Mouse (Mus musculus) limb, embryonic 10.5 days (tissue): ENCODE data around the gene Kpna6. TPM values are rescaled to one million over a fixed set of nuclear protein-coding genes. Genes with fewer than 3 reads are reported as not detected.

Source experiments
- DNase-seq: peaks from one replicate; pipeline ENCODE4 v3.0.0-alpha.2; 2017; ENCODE audit warnings: low spot score
- H3K27ac ChIP-seq: fragments of 300-500 bp; sonication (generic); 2 replicates; pipeline ENCODE4 v1.5.1; 2016; ENCODE audit warnings: mild to moderate bottlenecking
- H3K27me3 ChIP-seq: fragments of 300-500 bp; sonication (generic); 2 replicates; pipeline ENCODE4 v1.6.1; 2016; ENCODE audit warnings: low read depth, mild to moderate bottlenecking; ENCODE audit not compliant: poor library complexity, severe bottlenecking
- H3K36me3 ChIP-seq: fragments of 300-500 bp; sonication (generic); 2 replicates; pipeline ENCODE4 v1.6.1; 2016; ENCODE audit warnings: mild to moderate bottlenecking, moderate library complexity
- H3K4me1 ChIP-seq: fragments of 300-500 bp; sonication (generic); 2 replicates; pipeline ENCODE4 v1.6.1; 2016
- H3K4me3 ChIP-seq: fragments of 300-500 bp; sonication (generic); 2 replicates; pipeline ENCODE4 v1.5.1; 2016; ENCODE audit warnings: mild to moderate bottlenecking, moderate library complexity
- H3K9me3 ChIP-seq: fragments of 300-500 bp; sonication (generic); replicated peaks from 2 replicates; pipeline ENCODE4 v1.6.1; 2016; ENCODE audit warnings: mild to moderate bottlenecking
- WGBS: fragments of 180-500 bp; shearing (Covaris S2); methylation state at CpG from one replicate; pipeline ENCODE4 v1.1.7; 2016; 5-methylcytosine and 5-hydroxymethylcytosine counted together
- microRNA-seq: library from miRNA; unstranded; fragments of <30 nt; microRNA quantifications from one replicate; pipeline ENCODE4, GENCODE M21; 2017
- polyA plus RNA-seq: library from polyadenylated mRNA; unstranded; fragments of >200 nt; fragmentation: Nextera tagmentation; extraction: Ambion mirVana; gene quantifications from 2 replicates; pipeline ENCODE4 v1.2.1, GENCODE M21; 2016

Gene Kpna6
- polyA plus RNA-seq, 1 experiment from 2014 or later = 14.8 TPM

DNA sequence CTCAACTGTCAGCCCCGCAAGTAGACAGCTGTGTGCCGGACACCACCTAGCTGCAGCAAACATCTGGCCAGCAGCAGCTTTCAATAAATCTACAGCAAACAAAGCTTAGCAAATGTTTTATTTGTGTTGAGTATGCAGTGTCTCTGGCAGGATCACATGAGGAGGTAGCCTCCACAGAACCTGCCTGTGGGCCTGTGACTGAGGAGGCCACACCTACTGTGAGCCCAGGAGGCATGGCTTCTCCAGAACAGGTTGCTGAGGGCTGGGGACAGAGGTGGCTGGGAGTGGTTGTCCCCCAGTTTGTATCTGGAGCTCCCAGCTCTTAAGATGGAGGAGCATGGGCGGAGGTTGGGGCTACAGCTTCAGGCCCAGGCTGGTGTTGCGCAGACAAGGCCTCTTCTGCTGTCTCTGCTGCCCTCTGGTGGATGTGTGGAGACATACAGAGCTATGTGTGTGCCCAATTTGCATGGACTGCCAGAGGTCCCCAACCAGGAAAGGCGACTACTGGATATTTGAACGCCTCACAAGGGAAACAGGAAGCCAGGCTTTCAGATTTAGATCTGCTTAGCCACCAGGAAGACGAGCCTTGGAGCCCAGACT, 64.0 kb downstream of the Kpna6 start:
- Histone ChIP-seq H3K4me3 (no peak overlapping the region), H3K27me3 (no peaks in the 10 kb centered on the region), H3K9me3 (no peaks in the 10 kb centered on the region), H3K4me1 (peaks cover 7% of the 10 kb centered on the region), H3K36me3 (peaks cover 67% of the 10 kb centered on the region), H3K27ac (0 out of 2 replicates have a peak overlapping the region, but pooled peaks have one; percentile 50)
- peak; percentile 87 for DNase-seq
- WGBS = 41% methylated on average over 7 of the region's 7 CpGs

DNA sequence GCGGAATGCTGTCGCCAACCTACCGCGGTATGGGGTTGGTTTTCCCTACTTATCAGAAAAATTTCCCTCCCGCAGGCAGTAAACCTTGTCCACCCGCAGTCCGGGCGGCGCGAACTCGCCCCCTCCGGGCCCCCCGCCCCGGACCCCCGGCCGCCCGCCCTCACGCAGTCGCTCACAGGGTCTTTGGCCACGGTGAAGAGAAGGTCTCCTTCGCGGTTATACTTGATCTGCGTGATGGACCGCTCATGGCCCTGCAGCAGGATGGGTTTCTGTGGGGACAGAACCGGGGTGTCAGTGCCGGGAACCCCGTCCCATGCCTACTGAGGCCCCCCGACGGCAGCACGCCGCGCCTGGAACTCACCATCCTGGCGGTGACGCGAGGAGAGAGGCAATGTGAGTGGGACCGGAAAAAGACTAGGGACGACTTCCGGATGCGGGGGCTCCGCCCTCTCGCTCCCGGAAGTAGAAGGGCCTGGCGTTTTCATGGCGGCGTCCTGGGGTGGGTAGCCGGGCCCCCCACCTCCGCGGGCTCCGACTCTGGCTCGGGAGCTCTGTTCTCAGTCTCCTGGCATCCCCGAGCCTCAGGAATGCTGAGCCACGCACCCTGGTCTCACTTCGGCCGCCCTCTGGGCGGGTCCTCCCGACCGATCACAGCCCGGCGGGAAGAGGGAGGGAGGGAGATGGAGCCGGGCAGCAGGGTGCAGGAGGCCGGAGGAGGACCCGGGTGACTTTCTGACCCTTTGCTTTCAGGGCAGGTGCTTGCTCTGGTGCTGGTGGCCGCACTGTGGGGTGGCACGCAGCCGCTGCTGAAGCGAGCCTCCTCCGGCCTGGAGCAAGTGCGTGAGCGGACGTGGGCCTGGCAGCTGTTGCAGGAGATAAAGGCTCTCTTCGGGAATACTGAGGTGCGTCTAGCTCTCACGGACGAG, 72.1 kb downstream of the Kpna6 start, which contains the start of the genes Eif3i and Tmem234:
TSS of gene Eif3i (minus strand) at position 416 of the 926 bp plus-strand sequence.
TSS of gene Tmem234 (plus strand) at position 436 of the 926 bp plus-strand sequence.
- peaks cover 28% of the 10 kb centered on the region for H3K4me1 ChIP-seq
- no peaks in the 10 kb centered on the region for H3K9me3 ChIP-seq
- WGBS = under 1% methylated on average over 74 of the region's 74 CpGs
- H3K4me3 ChIP-seq = peak within 1 kb of the TSS; percentile 100
- peak; percentile 91 for DNase-seq
- H3K27me3 ChIP-seq = no peaks in the 10 kb centered on the region
- H3K27ac ChIP-seq = peak within 1 kb of the TSS; percentile 93
- H3K36me3 ChIP-seq = peaks cover 77% of the 10 kb centered on the region

Small RNAs within 50 kb of the gene (microRNA-seq; reads per million reads assigned to microRNA genes)
- gene Mir7016 = not detected

Other genes starting within 250 kb of the Kpna6 start
- gene Zbtb8b, start 231.9 kb downstream of the Kpna6 start, polyA plus RNA-seq = 0.59 and 1.1 TPM in 2 replicates
- gene Bsdc1, start 211.2 kb downstream of the Kpna6 start, polyA plus RNA-seq = 19.9 and 20.5 TPM in 2 replicates
- gene Tssk3, start 181.7 kb downstream of the Kpna6 start, polyA plus RNA-seq = 0.11 TPM in 1 of 2 replicates, not detected in the other
- not detected in 2 replicates for gene Fam229a, start 181.6 kb downstream of the Kpna6 start, polyA plus RNA-seq
- gene Marcksl1, start 159.2 kb downstream of the Kpna6 start, polyA plus RNA-seq = 1,533 and 1,561 TPM in 2 replicates
- gene Hdac1, start 130.1 kb downstream of the Kpna6 start, polyA plus RNA-seq = 308 and 336 TPM in 2 replicates
- 10.3 and 13.5 TPM in 2 replicates for gene Lck, start 99.1 kb downstream of the Kpna6 start, polyA plus RNA-seq
- 2.6 and 5.1 TPM in 2 replicates for gene Fam167b, start 94.2 kb downstream of the Kpna6 start, polyA plus RNA-seq
- gene Eif3i, start 72.1 kb downstream of the Kpna6 start, polyA plus RNA-seq = 322 and 358 TPM in 2 replicates
- 228 and 231 TPM in 2 replicates for gene Tmem234, start 72.1 kb downstream of the Kpna6 start, polyA plus RNA-seq
- gene Dcdc2b, start 58.5 kb downstream of the Kpna6 start, polyA plus RNA-seq = 1.7 and 1.8 TPM in 2 replicates
- gene Iqcc, start 53.7 kb downstream of the Kpna6 start, polyA plus RNA-seq = 30.2 and 34.7 TPM in 2 replicates
- 34.9 and 42.3 TPM in 2 replicates for gene Ccdc28b, start 48.8 kb downstream of the Kpna6 start, polyA plus RNA-seq
- gene Txlna, start 31.7 kb downstream of the Kpna6 start, polyA plus RNA-seq = 109 and 122 TPM in 2 replicates
- 16.0 TPM in 2 replicates for gene Tmem39b, start 24.1 kb upstream of the Kpna6 start, polyA plus RNA-seq
- gene Khdrbs1, start 69.5 kb upstream of the Kpna6 start, polyA plus RNA-seq = 156 and 179 TPM in 2 replicates
- 298 and 321 TPM in 2 replicates for gene Ptp4a2, start 138.5 kb upstream of the Kpna6 start, polyA plus RNA-seq